Mouse (Mus musculus) stomach, embryonic 14.5 days (tissue): ENCODE data around the gene Runx2. TPM values are rescaled to one million over a fixed set of nuclear protein-coding genes. Genes with fewer than 3 reads are reported as not detected.

Experiments used
- ATAC-seq: fragments of 200-750 bp; cut with Nextera tagmentation; 2 replicates; pipeline ENCODE4 v1.8.0; 2017; ENCODE audit warnings: low read depth, moderate TSS enrichment; ENCODE audit not compliant: insufficient number of reproducible peaks, insufficient read depth, low FRiP score
- H3K27ac ChIP-seq: fragments of 300-500 bp; sonication (generic); 2 replicates; pipeline ENCODE4 v1.5.1; 2014; ENCODE audit warnings: mild to moderate bottlenecking, low read length, moderate library complexity, mixed read lengths
- H3K27me3 ChIP-seq: fragments of 300-500 bp; sonication (generic); 2 replicates; pipeline ENCODE4 v1.6.1; 2014; ENCODE audit warnings: low read length, control low read depth, mixed read lengths; ENCODE audit not compliant: control insufficient read depth, insufficient read depth
- H3K36me3 ChIP-seq: fragments of 300-500 bp; sonication (generic); 2 replicates; pipeline ENCODE4 v1.6.1; 2014; ENCODE audit warnings: mild to moderate bottlenecking, control low read depth, low read length, moderate library complexity, mixed read lengths; ENCODE audit not compliant: control insufficient read depth, insufficient read depth
- H3K4me1 ChIP-seq: fragments of 300-500 bp; sonication (generic); 2 replicates; pipeline ENCODE4 v1.6.1; 2014; ENCODE audit warnings: low read length, control low read depth, mixed read lengths; ENCODE audit not compliant: control insufficient read depth, insufficient read depth
- H3K4me2 ChIP-seq: fragments of 300-500 bp; sonication (generic); replicated peaks from 2 replicates; pipeline ENCODE4 v1.6.1; 2014; ENCODE audit warnings: low read depth, low read length, control low read depth
- H3K4me3 ChIP-seq: fragments of 300-500 bp; sonication (generic); 2 replicates; pipeline ENCODE4 v1.5.1; 2014; ENCODE audit warnings: low read depth, low read length, control low read depth
- H3K9ac ChIP-seq: fragments of 300-500 bp; sonication (generic); replicated peaks from 2 replicates; pipeline ENCODE4 v1.6.1; 2014; ENCODE audit warnings: low read depth, mild to moderate bottlenecking, control low read depth, low read length, moderate library complexity, mixed read lengths
- H3K9me3 ChIP-seq: fragments of 300-500 bp; sonication (generic); 2 replicates; pipeline ENCODE4 v1.6.1; 2016; ENCODE audit warnings: low read depth, low read length, control low read depth; ENCODE audit not compliant: control insufficient read depth
- WGBS: fragments of 180-500 bp; shearing (Covaris S2); extraction: QIAGEN DNeasy Blood & Tissue Kit; methylation state at CpG from one replicate; pipeline ENCODE4 v1.1.7; 2014; 5-methylcytosine and 5-hydroxymethylcytosine counted together
- polyA plus RNA-seq: library from polyadenylated mRNA; unstranded; fragments of >200 nt; fragmentation: Nextera tagmentation; extraction: Ambion mirVana; gene quantifications from 2 replicates; pipeline ENCODE4 v1.2.1, GENCODE M21; 2014

Gene Runx2
- polyA plus RNA-seq, 1 experiment from 2014 or later: 1.00 TPM

DNA sequence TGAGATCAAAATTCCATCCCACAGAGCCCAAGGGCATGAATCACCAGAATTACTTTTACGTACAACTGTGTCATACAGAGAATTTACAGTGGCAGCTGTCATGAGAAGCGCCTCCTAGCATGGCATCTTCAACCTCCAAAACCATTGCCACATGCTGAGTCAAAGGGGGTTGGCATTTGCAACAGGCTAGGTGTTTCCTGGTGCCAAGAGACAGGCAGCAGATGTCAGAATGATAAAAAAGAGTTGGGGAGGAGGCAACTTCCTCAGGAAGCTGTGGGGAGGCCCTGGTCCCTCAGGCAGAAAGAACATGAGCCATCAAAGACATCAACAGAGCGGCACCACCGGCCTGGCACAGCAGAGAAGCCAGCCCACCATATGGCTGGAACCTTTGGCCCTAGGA lies 160.1 kb downstream of the Runx2 start:
- Histone ChIP-seq H3K9me3 (no peaks in the 10 kb centered on the region), H3K27ac (no peak overlapping the region), H3K4me3 (no peak overlapping the region), H3K4me2 (no peak overlapping the region), H3K36me3 (no peaks in the 10 kb centered on the region), H3K4me1 (no peaks in the 10 kb centered on the region), H3K9ac (no peak overlapping the region), H3K27me3 (no peaks in the 10 kb centered on the region)
- ATAC-seq: no peak
- 87% methylated on average over 4 of the region's 4 CpGs for WGBS

DNA sequence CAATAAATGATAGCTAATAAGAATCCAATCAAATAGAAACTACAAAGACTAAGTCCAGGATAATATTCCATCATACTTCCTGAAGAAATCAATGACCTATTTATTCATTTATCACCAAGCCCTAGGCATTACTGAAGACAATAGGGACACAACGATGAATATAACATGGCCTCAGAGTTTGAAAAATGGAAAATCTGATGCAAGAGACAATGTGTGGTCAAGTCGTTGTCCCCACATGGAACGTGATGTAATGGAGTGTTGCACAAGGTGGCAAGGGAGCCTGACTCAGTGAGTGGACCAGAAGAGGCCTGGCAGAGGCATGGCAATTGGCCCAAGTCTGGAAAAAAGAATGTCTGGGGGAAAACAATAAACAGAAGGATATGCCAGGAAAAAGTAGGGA lies 161.5 kb downstream of the Runx2 start:
- Histone ChIP-seq H3K4me2 (no peak overlapping the region), H3K4me3 (no peak overlapping the region), H3K36me3 (no peaks in the 10 kb centered on the region), H3K27ac (no peak overlapping the region), H3K9ac (no peak overlapping the region), H3K9me3 (no peaks in the 10 kb centered on the region), H3K4me1 (no peaks in the 10 kb centered on the region), H3K27me3 (no peaks in the 10 kb centered on the region)
- 87% methylated on average over 3 of the region's 3 CpGs for WGBS
- no peak for ATAC-seq

DNA sequence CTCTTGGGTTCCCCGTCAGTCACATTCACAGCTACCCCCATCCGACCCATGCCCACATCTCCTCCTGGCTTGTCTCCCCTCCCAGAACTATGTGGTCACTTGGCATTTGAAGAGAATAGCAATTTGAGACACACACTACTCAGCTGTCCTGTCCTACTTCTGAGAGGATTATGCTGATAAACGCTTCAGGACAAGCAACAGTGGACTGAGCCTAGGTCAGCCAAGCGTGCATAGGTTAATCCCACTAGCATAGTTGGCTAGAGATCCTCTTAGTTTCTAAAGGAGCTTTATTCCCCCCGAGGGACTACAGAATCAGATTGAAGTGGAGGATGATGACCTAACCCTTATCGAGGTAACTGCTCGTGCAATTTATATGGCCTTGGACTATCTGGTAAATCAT lies 162.5 kb downstream of the Runx2 start:
- 91% methylated on average over 7 of the region's 7 CpGs for WGBS
- ATAC-seq: no peak
- H3K4me1 ChIP-seq: no peaks in the 10 kb centered on the region
- no peaks in the 10 kb centered on the region for H3K27me3 ChIP-seq
- H3K4me2 ChIP-seq: no peak overlapping the region
- no peak overlapping the region for H3K9ac ChIP-seq
- H3K36me3 ChIP-seq: no peaks in the 10 kb centered on the region
- H3K9me3 ChIP-seq: no peaks in the 10 kb centered on the region
- H3K4me3 ChIP-seq: no peak overlapping the region
- H3K27ac ChIP-seq: no peak overlapping the region

DNA sequence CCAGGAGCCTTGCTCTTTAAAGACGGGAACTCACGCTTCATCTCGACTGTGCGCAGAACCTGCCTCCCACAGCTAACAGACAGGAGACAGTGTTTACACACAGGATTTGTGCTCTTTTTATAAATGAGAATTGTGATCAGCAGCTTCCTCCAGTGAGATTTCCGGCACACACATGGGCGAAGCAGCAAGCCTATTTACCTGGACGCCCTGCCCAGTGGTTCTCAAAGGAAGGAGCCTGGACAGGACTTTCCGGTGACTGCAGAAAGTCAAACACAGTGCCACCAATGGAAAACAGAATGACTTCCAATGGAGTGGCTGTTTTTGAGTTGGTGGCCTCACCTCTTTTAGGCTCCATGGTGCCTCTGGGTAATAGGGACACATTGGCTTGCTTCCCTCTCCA lies 163.0 kb downstream of the Runx2 start:
- Histone ChIP-seq H3K27me3 (no peaks in the 10 kb centered on the region), H3K36me3 (no peaks in the 10 kb centered on the region), H3K9ac (no peak overlapping the region), H3K9me3 (no peaks in the 10 kb centered on the region), H3K4me3 (no peak overlapping the region), H3K4me1 (no peaks in the 10 kb centered on the region), H3K4me2 (no peak overlapping the region), H3K27ac (no peak overlapping the region)
- 59% methylated on average over 8 of the region's 8 CpGs for WGBS
- peak; percentile 56; the same call in 1 of the 2 replicates for ATAC-seq

DNA sequence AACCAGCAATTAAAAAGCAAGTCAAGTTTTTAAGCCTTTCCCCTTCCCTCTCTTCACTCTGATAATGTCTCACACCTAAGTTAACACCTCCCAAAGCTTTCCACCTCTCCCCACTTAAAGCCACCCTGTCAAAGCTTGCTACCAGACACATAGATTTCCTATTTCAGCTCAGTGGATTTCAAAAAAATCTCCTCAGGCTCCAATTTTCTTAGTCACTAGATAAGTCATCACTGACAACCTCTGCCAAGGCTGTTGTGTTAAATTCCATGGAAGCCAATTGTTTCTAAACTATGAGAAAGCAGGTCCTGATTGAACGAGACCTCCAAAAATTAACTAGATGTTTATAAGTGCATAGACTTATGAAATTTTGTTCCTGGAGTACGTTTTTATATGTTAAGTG lies 164.2 kb downstream of the Runx2 start:
- no peak overlapping the region for H3K27ac ChIP-seq
- no peak overlapping the region for H3K4me3 ChIP-seq
- H3K9ac ChIP-seq: no peak overlapping the region
- WGBS: 85% methylated on average over 2 of the region's 2 CpGs
- H3K36me3 ChIP-seq: no peaks in the 10 kb centered on the region
- ATAC-seq: no peak
- no peaks in the 10 kb centered on the region for H3K9me3 ChIP-seq
- H3K27me3 ChIP-seq: no peaks in the 10 kb centered on the region
- no peak overlapping the region for H3K4me2 ChIP-seq
- no peaks in the 10 kb centered on the region for H3K4me1 ChIP-seq

DNA sequence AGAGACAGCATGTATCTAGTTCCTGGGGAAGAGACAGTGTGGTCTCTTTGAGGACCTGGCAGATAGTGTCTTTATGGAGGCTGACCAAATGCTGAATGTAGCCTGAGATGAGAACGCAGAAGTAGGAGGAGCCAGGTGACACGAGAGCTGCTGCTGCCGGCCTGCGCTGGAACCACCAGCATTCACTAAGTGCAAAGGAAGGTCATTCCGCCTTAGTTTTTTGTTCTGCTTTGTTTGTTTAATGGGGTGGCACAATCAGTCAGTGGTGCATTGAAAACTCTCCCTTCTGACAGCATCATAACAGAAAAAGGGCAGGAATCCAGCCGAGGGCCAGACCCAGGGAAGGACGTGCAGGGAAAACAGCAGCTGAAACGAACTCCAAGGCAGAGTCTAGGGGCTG lies 165.5 kb downstream of the Runx2 start:
- Histone ChIP-seq H3K4me2 (no peak overlapping the region), H3K4me3 (no peak overlapping the region), H3K4me1 (no peaks in the 10 kb centered on the region), H3K27ac (no peak overlapping the region), H3K36me3 (no peaks in the 10 kb centered on the region), H3K27me3 (no peaks in the 10 kb centered on the region), H3K9me3 (no peaks in the 10 kb centered on the region), H3K9ac (no peak overlapping the region)
- peak; percentile 49; the same call in 1 of the 2 replicates for ATAC-seq
- WGBS: 37% methylated on average over 8 of the region's 8 CpGs

DNA sequence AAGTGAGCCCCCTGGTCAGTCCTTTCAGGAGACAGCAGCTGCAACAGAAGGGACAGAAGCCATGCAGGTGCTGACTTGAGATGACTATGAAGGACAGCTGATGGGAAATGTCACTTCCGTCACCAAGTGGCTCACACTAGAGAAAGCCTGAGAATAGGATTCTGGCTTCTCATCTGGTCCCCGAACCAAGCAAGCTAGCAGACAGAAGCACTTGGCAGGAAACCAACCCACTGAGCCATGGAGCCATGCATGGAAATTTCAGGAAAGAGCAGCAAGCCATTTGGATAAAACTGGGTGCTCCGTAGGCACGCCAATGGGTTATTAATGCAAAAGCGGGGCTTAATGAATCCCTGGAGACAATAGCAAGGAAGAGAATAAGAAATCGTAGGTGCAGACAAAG lies 166.7 kb downstream of the Runx2 start:
- no peaks in the 10 kb centered on the region for H3K9me3 ChIP-seq
- no peak for ATAC-seq
- H3K27me3 ChIP-seq: no peaks in the 10 kb centered on the region
- H3K27ac ChIP-seq: no peak overlapping the region
- no peaks in the 10 kb centered on the region for H3K4me1 ChIP-seq
- WGBS: 89% methylated on average over 6 of the region's 6 CpGs
- no peaks in the 10 kb centered on the region for H3K36me3 ChIP-seq
- H3K4me2 ChIP-seq: no peak overlapping the region
- H3K4me3 ChIP-seq: no peak overlapping the region
- no peak overlapping the region for H3K9ac ChIP-seq

DNA sequence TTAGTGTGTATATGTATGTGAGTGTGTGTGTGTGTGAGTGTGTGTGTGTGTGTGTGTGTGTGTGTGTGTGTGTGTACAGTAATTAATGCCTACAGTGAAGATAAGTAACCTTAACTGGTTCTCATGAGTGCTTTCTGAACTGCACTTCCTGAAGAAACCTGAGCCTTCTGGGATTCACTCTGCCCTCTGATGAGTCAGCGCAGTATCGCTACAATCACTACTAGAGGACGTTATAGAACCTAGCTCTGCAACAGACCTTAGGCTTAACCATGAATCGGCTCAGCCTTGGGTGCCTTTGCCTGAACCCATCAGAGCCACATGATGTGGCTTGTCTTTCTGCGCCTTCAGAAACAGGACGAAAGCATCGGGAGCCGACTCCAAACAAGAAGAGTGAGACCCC lies 169.5 kb downstream of the Runx2 start:
- no peaks in the 10 kb centered on the region for H3K9me3 ChIP-seq
- no peak for ATAC-seq
- no peak overlapping the region for H3K4me2 ChIP-seq
- no peaks in the 10 kb centered on the region for H3K27me3 ChIP-seq
- H3K27ac ChIP-seq: no peak overlapping the region
- 86% methylated on average over 8 of the region's 8 CpGs for WGBS
- no peaks in the 10 kb centered on the region for H3K4me1 ChIP-seq
- H3K4me3 ChIP-seq: no peak overlapping the region
- no peak overlapping the region for H3K9ac ChIP-seq
- no peaks in the 10 kb centered on the region for H3K36me3 ChIP-seq

DNA sequence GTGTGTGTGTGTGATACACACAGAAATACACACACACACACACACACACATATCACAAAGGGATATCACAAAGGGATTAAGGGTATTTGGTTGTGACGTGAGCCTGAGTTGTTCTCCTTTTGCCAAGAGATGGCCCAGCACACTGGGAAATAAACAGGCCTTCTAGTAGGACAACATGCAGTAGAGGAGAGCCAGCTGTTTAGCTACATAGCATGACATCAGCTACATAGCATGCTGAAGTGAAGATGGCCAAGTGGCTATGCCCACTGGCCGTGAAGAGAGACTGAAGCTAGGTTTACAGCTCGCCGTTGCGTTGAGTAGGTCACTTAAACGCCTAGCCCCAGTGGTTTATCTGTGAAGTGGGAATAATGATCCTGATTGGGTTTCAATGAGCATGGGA lies 171.3 kb downstream of the Runx2 start:
- 89% methylated on average over 6 of the region's 6 CpGs for WGBS
- Histone ChIP-seq H3K4me2 (no peak overlapping the region), H3K4me1 (0 out of 2 replicates have a peak, but pooled peaks cover 2% of the 10 kb centered on the region), H3K9ac (no peak overlapping the region), H3K27ac (no peak overlapping the region), H3K27me3 (no peaks in the 10 kb centered on the region), H3K9me3 (no peaks in the 10 kb centered on the region), H3K36me3 (no peaks in the 10 kb centered on the region), H3K4me3 (no peak overlapping the region)
- ATAC-seq: no peak
